Mouse (Mus musculus): ENCODE measurements around the gene Wrap73. TPM values are rescaled to one million over a fixed set of nuclear protein-coding genes. Genes with fewer than 3 reads are reported as not detected.

Wrap73 gene
- polyA plus RNA-seq, 1 experiment from 2014 or later, result 47.5 TPM

DNA sequence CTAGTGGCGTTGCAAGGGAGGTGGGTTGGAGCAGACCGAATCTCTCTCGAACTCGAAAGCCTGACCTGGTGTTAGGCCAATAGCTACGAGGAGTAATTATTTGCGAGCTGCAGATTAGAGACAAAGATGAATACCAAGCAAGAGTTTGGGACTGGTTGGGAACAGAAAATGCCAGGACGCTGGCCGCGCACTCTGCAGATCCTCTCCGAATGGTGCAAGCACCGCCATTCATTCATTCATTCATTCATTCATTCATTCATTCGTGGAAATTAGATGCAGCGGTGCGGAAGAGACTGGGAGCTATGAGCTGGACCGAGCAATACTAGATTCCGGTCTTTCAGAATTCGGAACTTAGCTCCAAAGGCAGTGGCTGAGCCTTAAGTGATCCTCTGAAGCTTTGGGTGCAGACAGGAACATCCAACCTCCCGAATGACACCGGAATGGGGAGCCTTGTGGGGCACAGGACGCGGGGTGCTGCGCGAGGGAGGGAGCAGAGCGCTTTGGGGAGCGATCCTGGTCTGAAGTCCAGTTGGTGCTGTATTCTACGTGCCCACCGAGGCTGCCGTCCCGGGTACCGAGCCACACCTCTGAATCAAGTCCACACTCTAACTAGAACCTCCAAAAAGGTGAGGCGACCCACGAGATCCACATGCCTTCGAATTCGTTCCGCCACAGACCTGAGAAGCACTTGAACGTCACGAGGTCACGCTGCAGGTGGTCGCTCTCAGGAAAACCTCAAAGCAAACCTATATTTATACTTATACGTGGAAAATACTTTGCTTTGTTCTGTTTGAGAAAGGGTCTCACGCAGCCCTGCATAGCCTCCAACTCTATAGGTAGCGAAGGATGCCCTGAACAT is 934 bp upstream of the Wrap73 start:
- 1% methylated on average over 42 of the region's 42 CpGs for WGBS
- peaks cover 3% of the 10 kb centered on the region for H3K36me3 ChIP-seq (replicated peaks)
- peaks cover 71% of the 10 kb centered on the region for H3K27me3 ChIP-seq (ENCODE audit: poor library complexity, severe bottlenecking)
- H3K4me3 ChIP-seq, result peak overlapping the region; percentile 77
- H3K27ac ChIP-seq, result no peak overlapping the region
- H3K9me3 ChIP-seq, result no peaks in the 10 kb centered on the region
- no peak for DNase-seq (ENCODE audit: extremely low spot score, low spot score)
- H3K4me1 ChIP-seq, result peaks cover 46% of the 10 kb centered on the region

DNA sequence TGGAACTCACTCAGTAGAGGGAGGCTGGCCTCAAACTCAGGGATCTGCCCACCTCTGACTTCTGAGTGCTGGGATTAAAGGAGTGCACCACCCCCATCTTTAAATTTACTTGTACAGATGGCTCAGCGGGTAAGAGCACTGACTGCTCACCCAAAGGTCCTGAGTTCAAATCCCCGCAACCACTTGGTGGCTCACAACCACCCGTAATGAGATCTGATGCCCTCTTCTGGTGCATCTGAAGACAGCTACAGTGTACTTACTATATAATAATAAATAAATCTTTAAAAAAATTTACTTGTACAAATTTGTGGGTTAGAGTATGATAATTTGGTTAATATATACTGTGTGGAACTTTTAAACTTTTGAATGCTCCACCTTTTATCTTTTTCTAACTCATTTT is 2.5 kb downstream of the Wrap73 start:
- peaks cover 36% of the 10 kb centered on the region for H3K27me3 ChIP-seq (ENCODE audit: poor library complexity, severe bottlenecking)
- H3K27ac ChIP-seq, result no peak overlapping the region

DNA sequence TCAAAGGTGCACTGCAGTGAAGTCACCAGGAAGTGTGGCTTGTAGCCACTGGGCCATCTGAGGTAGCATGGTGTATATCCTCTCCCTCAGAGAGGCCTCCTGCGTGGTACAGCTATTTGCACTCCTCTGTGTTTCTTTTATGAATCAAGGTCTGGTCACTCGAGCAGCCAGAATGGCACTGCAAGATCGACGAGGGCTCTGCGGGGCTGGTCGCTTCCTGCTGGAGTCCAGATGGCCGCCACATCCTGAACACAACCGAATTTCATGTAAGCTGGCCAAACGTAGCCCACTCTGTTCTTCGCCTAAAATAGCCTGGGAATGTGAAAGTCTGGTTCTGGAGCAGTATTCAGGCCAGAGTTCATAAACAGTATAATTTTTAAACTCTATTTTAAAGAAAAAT is 4.2 kb downstream of the Wrap73 start:
- Histone ChIP-seq H3K27me3 (ENCODE audit: poor library complexity, severe bottlenecking) (peaks cover 20% of the 10 kb centered on the region), H3K9me3 (no peaks in the 10 kb centered on the region), H3K4me3 (no peak overlapping the region), H3K4me1 (peaks cover 23% of the 10 kb centered on the region), H3K27ac (no peak overlapping the region), H3K36me3 (replicated peaks) (peaks cover 54% of the 10 kb centered on the region)
- WGBS, result 90% methylated on average over 10 of the region's 10 CpGs
- no peak for DNase-seq (ENCODE audit: extremely low spot score, low spot score)

More for the DNA sequence above, 2.5 kb downstream of the Wrap73 start:
- Histone ChIP-seq H3K4me1 (peaks cover 39% of the 10 kb centered on the region), H3K4me3 (no peak overlapping the region), H3K9me3 (no peaks in the 10 kb centered on the region), H3K36me3 (replicated peaks) (peaks cover 38% of the 10 kb centered on the region)
- WGBS, result 82% methylated on average over 3 of the region's 3 CpGs
- DNase-seq (ENCODE audit: extremely low spot score, low spot score), result no peak

DNA sequence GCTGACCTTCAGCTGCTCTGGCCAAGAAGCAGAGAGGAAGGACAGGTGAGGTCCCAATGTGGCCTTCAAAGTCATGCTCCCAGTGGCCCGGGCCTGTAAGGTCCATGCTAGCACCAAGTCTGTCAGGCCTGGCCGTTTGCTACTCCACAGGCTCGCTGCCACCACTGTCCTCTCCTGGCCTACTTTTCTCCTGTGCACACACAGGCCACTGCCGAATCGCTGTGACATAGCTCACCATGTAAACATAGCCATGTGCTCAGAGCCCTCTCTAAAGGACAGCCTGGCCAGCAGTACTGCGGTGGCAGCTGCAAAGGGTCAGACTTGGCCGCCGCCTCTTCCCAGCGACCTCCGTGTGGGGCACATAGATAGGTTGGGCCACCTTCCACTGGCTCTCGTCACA is 11.9 kb downstream of the Wrap73 start:
- peaks cover 96% of the 10 kb centered on the region for H3K36me3 ChIP-seq (replicated peaks)
- H3K4me3 ChIP-seq, result no peak overlapping the region
- no peaks in the 10 kb centered on the region for H3K9me3 ChIP-seq
- DNase-seq (ENCODE audit: extremely low spot score, low spot score), result no peak
- H3K27ac ChIP-seq, result no peak overlapping the region
- WGBS, result 72% methylated on average over 11 of the region's 11 CpGs
- peaks cover 12% of the 10 kb centered on the region for H3K4me1 ChIP-seq
- no peaks in the 10 kb centered on the region for H3K27me3 ChIP-seq (ENCODE audit: poor library complexity, severe bottlenecking)

DNA sequence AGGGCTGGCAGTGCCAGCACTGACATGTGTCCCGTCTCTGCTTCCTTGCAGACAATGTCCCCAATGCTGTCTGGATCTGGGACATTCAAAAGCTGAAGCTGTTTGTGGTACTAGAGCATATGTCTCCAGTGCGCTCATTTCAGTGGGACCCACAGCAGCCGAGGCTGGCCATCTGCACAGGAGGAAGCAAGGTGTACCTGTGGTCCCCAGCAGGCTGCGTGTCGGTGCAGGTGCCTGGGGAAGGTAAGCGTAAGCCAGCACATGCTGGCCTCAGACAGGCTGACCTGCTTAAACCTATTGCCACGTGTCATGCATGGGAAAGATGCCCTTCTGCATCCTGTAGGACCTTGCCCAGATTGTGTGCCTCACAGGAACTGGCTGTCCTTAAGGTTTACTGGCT is 13.9 kb downstream of the Wrap73 start:
- no peak overlapping the region for H3K27ac ChIP-seq
- 76% methylated on average over 7 of the region's 7 CpGs for WGBS
- H3K36me3 ChIP-seq (replicated peaks), result peaks cover 77% of the 10 kb centered on the region
- H3K4me1 ChIP-seq, result peaks cover 28% of the 10 kb centered on the region
- no peaks in the 10 kb centered on the region for H3K27me3 ChIP-seq (ENCODE audit: poor library complexity, severe bottlenecking)
- no peaks in the 10 kb centered on the region for H3K9me3 ChIP-seq
- no peak overlapping the region for H3K4me3 ChIP-seq
- DNase-seq (ENCODE audit: extremely low spot score, low spot score), result no peak

DNA sequence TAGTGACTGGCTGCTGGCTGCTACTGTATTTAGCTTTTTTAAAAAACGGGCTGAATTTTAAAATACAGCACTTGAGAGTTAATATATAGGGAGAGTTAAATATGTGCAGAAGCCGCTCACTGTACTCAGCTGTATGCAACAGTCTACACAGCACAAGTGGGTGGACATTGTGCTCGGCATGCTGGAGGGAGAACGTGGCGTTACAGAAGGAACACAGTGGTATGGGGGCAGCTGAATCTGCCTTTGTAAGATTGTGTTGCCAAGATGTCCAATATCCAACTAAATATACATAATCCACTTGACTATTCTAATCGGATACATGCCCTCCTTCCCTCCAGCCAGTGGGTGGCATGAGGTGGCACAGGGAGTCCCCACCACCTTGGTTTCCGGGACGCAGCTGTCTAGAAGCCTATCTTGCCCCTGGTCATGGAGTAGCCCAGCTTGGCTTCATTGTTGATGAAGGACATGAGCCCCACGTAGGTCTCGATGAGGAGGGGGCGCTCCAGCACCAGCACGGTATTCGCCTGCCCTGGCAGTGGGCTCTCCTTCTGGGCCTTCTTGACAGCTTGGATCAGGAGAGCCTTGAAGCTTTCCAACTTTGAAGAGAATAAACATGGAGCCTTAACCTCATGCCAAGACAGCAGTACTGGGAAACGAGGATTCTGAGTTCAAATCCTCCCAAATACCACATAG is 15.9 kb downstream of the Wrap73 start:
- H3K27me3 ChIP-seq (ENCODE audit: poor library complexity, severe bottlenecking), result no peaks in the 10 kb centered on the region
- H3K9me3 ChIP-seq, result no peaks in the 10 kb centered on the region
- 94% methylated on average over 14 of the region's 14 CpGs for WGBS
- H3K27ac ChIP-seq, result no peak overlapping the region
- H3K36me3 ChIP-seq (replicated peaks), result peaks cover 56% of the 10 kb centered on the region
- DNase-seq (ENCODE audit: extremely low spot score, low spot score), result no peak
- H3K4me1 ChIP-seq, result peaks cover 35% of the 10 kb centered on the region
- H3K4me3 ChIP-seq, result no peak overlapping the region

DNA sequence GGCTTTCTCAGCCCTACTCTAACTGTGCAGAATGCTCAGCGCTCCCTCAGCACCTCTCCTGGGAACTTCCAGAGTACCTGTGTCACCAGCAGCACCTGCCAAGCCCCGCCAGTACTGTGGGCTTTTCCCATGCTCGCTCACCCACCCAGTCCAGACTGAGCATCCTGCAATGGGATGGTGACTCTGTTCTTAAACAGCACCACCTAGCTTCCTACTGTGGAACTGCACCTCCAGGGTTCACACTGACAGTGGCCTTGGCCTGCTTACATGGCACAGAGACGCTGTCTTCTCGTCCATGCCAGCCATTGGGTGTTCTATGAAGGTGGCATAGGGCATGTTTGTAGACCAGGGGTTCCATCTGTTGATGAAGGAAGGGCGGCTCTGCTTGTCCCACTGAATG is 16.8 kb downstream of the Wrap73 start:
- Histone ChIP-seq H3K4me1 (peaks cover 35% of the 10 kb centered on the region), H3K27ac (no peak overlapping the region), H3K9me3 (no peaks in the 10 kb centered on the region), H3K27me3 (ENCODE audit: poor library complexity, severe bottlenecking) (no peaks in the 10 kb centered on the region), H3K36me3 (replicated peaks) (peaks cover 50% of the 10 kb centered on the region), H3K4me3 (peak overlapping the region; percentile 97)
- peak; percentile 79 for DNase-seq (ENCODE audit: extremely low spot score, low spot score)
- 24% methylated on average over 6 of the region's 6 CpGs for WGBS

DNA sequence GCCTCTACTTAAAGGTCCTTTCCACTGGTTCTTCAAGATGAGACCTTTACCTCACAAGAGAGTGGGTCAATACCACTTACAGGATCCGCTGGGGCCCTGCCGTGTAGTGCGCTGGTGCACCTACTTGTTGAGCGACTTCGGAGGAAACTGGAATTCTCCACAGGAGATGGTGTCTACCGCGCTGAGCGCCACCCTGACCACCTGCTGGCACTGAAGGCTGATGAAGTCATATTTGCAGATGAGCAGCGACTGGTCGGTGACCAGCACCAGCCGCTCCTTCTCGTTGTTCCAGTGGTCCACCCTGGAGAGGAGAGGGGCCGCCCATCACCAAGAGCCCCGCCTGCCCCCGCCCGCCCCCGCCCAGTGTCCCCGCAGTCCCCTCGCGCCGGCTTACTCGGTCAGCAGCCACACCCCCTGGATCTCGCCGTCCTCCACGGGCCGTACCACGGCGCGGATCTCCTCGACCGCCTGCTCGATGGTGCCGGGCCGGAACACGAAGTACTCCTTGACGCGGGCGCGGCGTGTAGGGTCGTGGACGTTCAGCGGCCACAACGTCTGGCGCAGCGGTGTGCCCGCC is 17.9 kb downstream of the Wrap73 start:
- no peaks in the 10 kb centered on the region for H3K27me3 ChIP-seq (ENCODE audit: poor library complexity, severe bottlenecking)
- H3K36me3 ChIP-seq (replicated peaks), result peaks cover 40% of the 10 kb centered on the region
- H3K4me1 ChIP-seq, result peaks cover 31% of the 10 kb centered on the region
- no peaks in the 10 kb centered on the region for H3K9me3 ChIP-seq
- peak overlapping the region; percentile 88 for H3K27ac ChIP-seq
- peak overlapping the region; percentile 97 for H3K4me3 ChIP-seq
- 2% methylated on average over 47 of the region's 47 CpGs for WGBS
- no peak for DNase-seq (ENCODE audit: extremely low spot score, low spot score)

DNA sequence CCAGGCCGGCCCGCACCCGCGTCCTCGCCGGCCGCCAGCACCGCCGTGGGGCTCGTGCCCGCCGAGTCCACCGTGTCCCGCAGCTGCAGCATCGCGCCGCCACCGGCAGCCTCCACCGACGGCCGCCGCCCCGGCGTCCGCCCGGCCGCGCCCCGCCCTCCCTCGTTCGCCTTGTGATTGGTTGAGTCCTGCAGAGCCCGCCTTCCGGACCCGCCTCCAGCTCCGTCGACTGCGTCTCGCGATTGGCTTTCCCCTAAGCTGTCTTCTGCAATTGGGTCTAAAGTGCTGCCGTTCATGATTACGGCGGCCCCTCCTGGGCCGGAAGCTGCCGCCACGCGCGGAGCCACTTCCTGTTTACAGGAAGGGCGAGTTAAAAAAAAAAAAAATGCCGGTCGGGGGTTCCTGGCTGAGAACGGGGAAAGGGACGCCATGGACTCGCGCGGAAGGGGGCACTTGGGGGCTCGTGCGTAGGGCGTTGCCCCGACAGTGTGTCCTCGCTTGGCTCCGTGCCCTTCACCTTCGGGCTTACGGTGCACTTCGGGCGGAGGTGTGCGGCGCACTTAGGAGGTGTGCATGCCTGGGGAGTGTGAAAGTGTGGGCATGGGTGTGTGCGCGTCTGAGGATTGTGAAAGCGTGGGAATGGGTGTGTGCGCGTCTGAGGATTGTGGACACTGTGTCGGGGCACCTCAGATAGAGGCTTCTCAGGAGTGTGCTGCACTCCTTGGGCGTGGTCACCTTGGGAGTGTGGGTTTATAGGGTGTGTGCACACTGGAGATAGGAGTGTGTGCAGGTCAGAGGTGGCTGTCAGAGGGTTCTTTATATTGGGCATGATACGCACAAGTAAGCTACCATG is 18.6 kb downstream of the Wrap73 start, which contains the start of gene Tprgl:
Gene Tprgl (minus strand): TSS at position 129 of the 853 bp plus-strand sequence.
- WGBS, result under 1% methylated on average over 75 of the region's 75 CpGs
- no peaks in the 10 kb centered on the region for H3K9me3 ChIP-seq
- peaks cover 33% of the 10 kb centered on the region for H3K36me3 ChIP-seq (replicated peaks)
- peak within 1 kb of the TSS; percentile 88 for H3K27ac ChIP-seq
- no peaks in the 10 kb centered on the region for H3K27me3 ChIP-seq (ENCODE audit: poor library complexity, severe bottlenecking)
- DNase-seq (ENCODE audit: extremely low spot score, low spot score), result peak; percentile 97
- H3K4me1 ChIP-seq, result peaks cover 27% of the 10 kb centered on the region
- peak within 1 kb of the TSS; percentile 97 for H3K4me3 ChIP-seq

DNA sequence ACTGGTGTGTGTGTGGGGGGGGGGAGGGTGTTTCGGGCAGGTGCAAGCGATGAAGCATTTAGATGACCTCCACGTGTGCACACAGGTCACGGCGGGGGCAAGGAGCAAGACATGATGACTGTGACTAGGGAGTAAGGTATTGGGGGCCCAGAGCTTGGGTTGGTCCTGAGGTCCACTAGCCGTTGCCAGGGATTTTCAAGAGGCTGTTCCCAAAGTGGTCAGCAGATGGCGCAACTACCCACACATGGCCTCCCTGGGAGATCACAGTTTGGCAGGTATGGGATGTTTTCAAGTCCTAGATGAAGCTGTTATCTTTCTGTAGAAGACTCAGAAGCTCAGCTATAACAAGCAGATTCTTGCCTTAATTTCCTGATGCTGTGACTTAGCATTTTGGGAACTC is 21.1 kb downstream of the Wrap73 start:
- Histone ChIP-seq H3K27ac (no peak overlapping the region), H3K27me3 (ENCODE audit: poor library complexity, severe bottlenecking) (peaks cover 7% of the 10 kb centered on the region), H3K4me1 (peaks cover 27% of the 10 kb centered on the region), H3K36me3 (replicated peaks) (peaks cover 7% of the 10 kb centered on the region), H3K9me3 (no peaks in the 10 kb centered on the region), H3K4me3 (no peak overlapping the region)
- whole genome bisulfite sequencing, result 14% methylated on average over 7 of the region's 7 CpGs
- DNase-seq (ENCODE audit: extremely low spot score, low spot score), result peak; percentile 69

DNA sequence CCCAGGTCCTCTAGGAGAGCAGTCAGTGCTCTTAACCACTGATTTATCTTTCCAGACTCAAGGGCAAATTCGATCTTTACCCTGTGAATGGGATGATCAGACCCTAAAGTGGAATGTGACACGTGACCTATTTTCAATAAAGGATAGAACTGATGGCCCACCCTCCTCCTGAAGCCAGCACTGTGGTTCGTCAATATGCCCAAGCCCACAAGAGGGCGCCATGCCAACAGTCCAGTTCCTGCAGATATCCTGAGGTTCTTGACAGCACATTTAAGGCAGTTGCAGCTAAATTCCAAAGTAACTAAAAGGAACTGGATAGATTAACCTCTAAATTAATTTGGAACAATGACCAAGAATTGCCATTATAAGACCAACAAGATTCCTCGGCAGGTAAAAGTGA is 24.9 kb downstream of the Wrap73 start:
- Histone ChIP-seq H3K27ac (no peak overlapping the region), H3K36me3 (replicated peaks) (no peaks in the 10 kb centered on the region), H3K27me3 (ENCODE audit: poor library complexity, severe bottlenecking) (peaks cover 43% of the 10 kb centered on the region), H3K4me3 (no peak overlapping the region), H3K4me1 (peaks cover 28% of the 10 kb centered on the region), H3K9me3 (no peaks in the 10 kb centered on the region)
- WGBS, result 25% methylated on average over 5 of the region's 5 CpGs
- DNase-seq (ENCODE audit: extremely low spot score, low spot score), result peak; percentile 62

DNA sequence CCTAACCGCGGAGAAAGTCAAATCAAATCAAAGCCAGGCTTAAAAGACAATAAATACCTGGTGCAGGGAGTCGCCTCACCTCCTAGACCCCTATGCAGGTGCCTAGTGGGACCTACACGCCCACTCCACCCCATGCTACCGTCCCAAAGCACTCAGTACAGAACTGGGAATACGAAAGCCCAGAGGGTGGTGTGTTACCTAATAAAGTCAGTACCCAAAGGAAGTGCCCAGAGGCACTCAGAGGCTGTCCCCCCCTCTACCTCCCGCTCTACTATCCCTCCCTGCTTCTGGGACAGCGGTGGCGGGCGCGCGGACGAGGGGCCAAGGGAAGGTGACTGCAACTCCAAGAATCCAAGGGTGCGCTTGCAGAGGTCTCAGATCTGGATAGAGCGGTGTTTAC is 27.8 kb downstream of the Wrap73 start:
- Histone ChIP-seq H3K4me3 (peak overlapping the region; percentile 83), H3K9me3 (no peaks in the 10 kb centered on the region), H3K27me3 (ENCODE audit: poor library complexity, severe bottlenecking) (peaks cover 63% of the 10 kb centered on the region), H3K4me1 (peaks cover 58% of the 10 kb centered on the region), H3K36me3 (replicated peaks) (no peaks in the 10 kb centered on the region), H3K27ac (0 out of 2 replicates have a peak overlapping the region, but pooled peaks have one; percentile 48)
- WGBS, result 2% methylated on average over 15 of the region's 15 CpGs
- no peak for DNase-seq (ENCODE audit: extremely low spot score, low spot score)

All from forebrain, embryonic 10.5 days (tissue).